Mouse (Mus musculus) embryonic fibroblast, embryonic 13.5 days (primary cell): ENCODE results near the gene Gm26938. TPM values are rescaled to one million over a fixed set of nuclear protein-coding genes. Genes with fewer than 3 reads are reported as not detected.

Experiments used
- H3K27ac ChIP-seq: 2 replicates; pipeline ENCODE4 v1.5.1; 2012; ENCODE audit warnings: low read length, control low read depth, inconsistent platforms; ENCODE audit not compliant: insufficient read depth
- H3K4me1 ChIP-seq: 2 replicates; pipeline ENCODE4 v1.6.1; 2011; ENCODE audit warnings: low read length; ENCODE audit not compliant: control insufficient read depth, insufficient read depth
- H3K4me3 ChIP-seq: 2 replicates; pipeline ENCODE4 v1.5.1; 2011; ENCODE audit warnings: mild to moderate bottlenecking, control low read depth, low read length; ENCODE audit not compliant: insufficient read depth
- CTCF ChIP-seq: IDR thresholded peaks from 2 replicates; pipeline ENCODE4 v1.5.1; 2011; ENCODE audit warnings: mild to moderate bottlenecking, control low read depth, low read length, moderate library complexity, borderline replicate concordance; ENCODE audit not compliant: insufficient read depth
- POLR2A ChIP-seq: IDR thresholded peaks from 2 replicates; pipeline ENCODE4 v1.6.1; 2011; ENCODE audit warnings: low read depth, mild to moderate bottlenecking, control low read depth, low read length, moderate library complexity
- polyA plus RNA-seq: library from polyadenylated mRNA; stranded (reverse); fragments of >200 nt; gene quantifications from 2 replicates; pipeline ENCODE4 v1.2.4, GENCODE M21; 2011; ENCODE audit warnings: low read depth; ENCODE audit not compliant: missing spikeins, insufficient read length

Gene Gm26938
- polyA plus RNA-seq, 1 experiment: not detected

GRCm38 (mm10) chr5:139817292-139817691 lies 8.9 kb downstream of the Gm26938 start:
- Histone ChIP-seq H3K4me3 (no peak overlapping the region), H3K4me1 (no peaks in the 10 kb centered on the region), H3K27ac (no peak overlapping the region)
- TF ChIP-seq POLR2A (no peak), CTCF (peak; percentile 76; the same call in 1 of the 2 replicates)

- H3K27ac ChIP-seq: no peak overlapping the region
- no peaks in the 10 kb centered on the region for H3K4me1 ChIP-seq
- H3K4me3 ChIP-seq: no peak overlapping the region
- TF ChIP-seq POLR2A (no peak), CTCF (no peak)
Observed at GRCm38 (mm10) chr5:139816445-139816844, 9.8 kb downstream of the Gm26938 start.

GRCm38 (mm10) chr5:139815964-139816363 lies 10.2 kb downstream of the Gm26938 start:
- TF ChIP-seq POLR2A (no peak), CTCF (no peak)
- Histone ChIP-seq H3K27ac (no peak overlapping the region), H3K4me1 (no peaks in the 10 kb centered on the region), H3K4me3 (no peak overlapping the region)

GRCm38 (mm10) chr5:139813963-139814381 lies 12.2 kb downstream of the Gm26938 start:
- TF ChIP-seq CTCF (no peak), POLR2A (no peak)
- H3K4me1 ChIP-seq: no peaks in the 10 kb centered on the region
- no peak overlapping the region for H3K4me3 ChIP-seq
- H3K27ac ChIP-seq: no peak overlapping the region

GRCm38 (mm10) chr5:139813126-139813490 lies 13.1 kb downstream of the Gm26938 start:
- H3K4me1 ChIP-seq: no peaks in the 10 kb centered on the region
- H3K4me3 ChIP-seq: no peak overlapping the region
- no peak for TF ChIP-seq CTCF
- no peak for TF ChIP-seq POLR2A
- H3K27ac ChIP-seq: no peak overlapping the region

GRCm38 (mm10) chr5:139812398-139813125 lies 13.6 kb downstream of the Gm26938 start:
- TF ChIP-seq POLR2A (no peak), CTCF (no peak)
- H3K27ac ChIP-seq: no peak overlapping the region

GRCm38 (mm10) chr5:139811677-139812397 lies 14.4 kb downstream of the Gm26938 start:
- Histone ChIP-seq H3K4me3 (no peak overlapping the region), H3K27ac (no peak overlapping the region), H3K4me1 (no peaks in the 10 kb centered on the region)
- TF ChIP-seq POLR2A (no peak), CTCF (no peak)

More at GRCm38 (mm10) chr5:139812398-139813125, 13.6 kb downstream of the Gm26938 start:
- no peaks in the 10 kb centered on the region for H3K4me1 ChIP-seq
- H3K4me3 ChIP-seq: no peak overlapping the region

GRCm38 (mm10) chr5:139809397-139809796 lies 16.8 kb downstream of the Gm26938 start:
- Histone ChIP-seq H3K4me1 (no peaks in the 10 kb centered on the region), H3K4me3 (no peak overlapping the region)

GRCm38 (mm10) chr5:139805924-139806323 lies 20.3 kb downstream of the Gm26938 start:
- Histone ChIP-seq H3K27ac (no peak overlapping the region), H3K4me1 (no peaks in the 10 kb centered on the region; the same call in 1 of the 2 replicates), H3K4me3 (no peak overlapping the region)
- TF ChIP-seq CTCF: no peak
- TF ChIP-seq POLR2A: no peak

More at GRCm38 (mm10) chr5:139809397-139809796, 16.8 kb downstream of the Gm26938 start:
- TF ChIP-seq POLR2A (no peak), CTCF (no peak)
- H3K27ac ChIP-seq: no peak overlapping the region

GRCm38 (mm10) chr5:139804573-139805111 lies 21.6 kb downstream of the Gm26938 start:
- TF ChIP-seq POLR2A: no peak
- no peak for TF ChIP-seq CTCF
- Histone ChIP-seq H3K4me3 (no peak overlapping the region), H3K4me1 (no peaks in the 10 kb centered on the region; the same call in 1 of the 2 replicates), H3K27ac (no peak overlapping the region)
